Mouse (Mus musculus): ENCODE measurements around the gene Ncor2.

- TF ChIP-seq POLR2A (IDR thresholded peaks at IDR 0.05; ENCODE audit: borderline replicate concordance, control insufficient read depth, low read depth, low read length) (no peak), CTCF (IDR thresholded peaks at IDR 0.05; ENCODE audit: control insufficient read depth, insufficient read depth, low read length) (no peak)
Observed at GRCm38 (mm10) chr5:125175673-125176369, 3.2 kb downstream of the Ncor2 start.
